Mouse (Mus musculus): ENCODE data around the gene Nuak1. TPM values are rescaled to one million over a fixed set of nuclear protein-coding genes. Genes with fewer than 3 reads are reported as not detected.

Nuak1 gene
- polyA plus RNA-seq, 1 experiment from 2014 or later: 4.9 TPM

GRCm38 (mm10) chr10:84382900-84383883 lies 57.2 kb downstream of the Nuak1 start:
- Histone ChIP-seq H3K4me2 (ENCODE audit: low read depth, low read length) (no peak overlapping the region), H3K9ac (replicated peaks; ENCODE audit: low read depth, low read length) (no peak overlapping the region), H3K27ac (ENCODE audit: low read depth, low read length) (peak overlapping the region; percentile 8; the same call in 1 of the 2 replicates), H3K36me3 (ENCODE audit: control insufficient read depth, insufficient read depth, low read length) (0 out of 2 replicates have a peak, but pooled peaks cover 5% of the 10 kb centered on the region), H3K9me3 (ENCODE audit: control insufficient read depth, low read length) (no peaks in the 10 kb centered on the region), H3K4me1 (ENCODE audit: control insufficient read depth, insufficient read depth, low read length) (peaks cover 19% of the 10 kb centered on the region), H3K4me3 (ENCODE audit: low read depth, low read length) (no peak overlapping the region), H3K27me3 (ENCODE audit: control insufficient read depth, insufficient read depth, low read length) (no peaks in the 10 kb centered on the region)
- peak; percentile 47 for ATAC-seq (ENCODE audit: low read depth)
- 23% methylated on average over 17 of the region's 17 CpGs for WGBS

- Histone ChIP-seq H3K27ac (ENCODE audit: low read depth, low read length) (no peak overlapping the region), H3K4me3 (ENCODE audit: low read depth, low read length) (no peak overlapping the region), H3K27me3 (ENCODE audit: control insufficient read depth, insufficient read depth, low read length) (no peaks in the 10 kb centered on the region), H3K9ac (replicated peaks; ENCODE audit: low read depth, low read length) (no peak overlapping the region), H3K4me1 (ENCODE audit: control insufficient read depth, insufficient read depth, low read length) (peaks cover 7% of the 10 kb centered on the region; the same call in 1 of the 2 replicates), H3K9me3 (ENCODE audit: control insufficient read depth, low read length) (no peaks in the 10 kb centered on the region), H3K4me2 (ENCODE audit: low read depth, low read length) (no peak overlapping the region), H3K36me3 (ENCODE audit: control insufficient read depth, insufficient read depth, low read length) (0 out of 2 replicates have a peak, but pooled peaks cover 5% of the 10 kb centered on the region)
- ATAC-seq (ENCODE audit: low read depth): no peak
- WGBS: 79% methylated on average over 2 of the region's 2 CpGs
These were observed 59.1 kb downstream of the Nuak1 start for GRCm38 (mm10) chr10:84381276-84381798.

GRCm38 (mm10) chr10:84379366-84379765 lies 61.0 kb downstream of the Nuak1 start:
- 100% methylated on average over 1 of the region's 1 CpGs for WGBS
- no peak for ATAC-seq (ENCODE audit: low read depth)
- no peak overlapping the region for H3K4me3 ChIP-seq (ENCODE audit: low read depth, low read length)

GRCm38 (mm10) chr10:84377956-84378355 lies 62.4 kb downstream of the Nuak1 start:
- no peak overlapping the region for H3K27ac ChIP-seq (ENCODE audit: low read depth, low read length)
- no peaks in the 10 kb centered on the region for H3K4me1 ChIP-seq (ENCODE audit: control insufficient read depth, insufficient read depth, low read length)
- no peak overlapping the region for H3K9ac ChIP-seq (replicated peaks; ENCODE audit: low read depth, low read length)
- no peaks in the 10 kb centered on the region for H3K27me3 ChIP-seq (ENCODE audit: control insufficient read depth, insufficient read depth, low read length)
- no peak overlapping the region for H3K4me3 ChIP-seq (ENCODE audit: low read depth, low read length)
- 95% methylated on average over 11 of the region's 11 CpGs for WGBS
- ATAC-seq (ENCODE audit: low read depth): no peak
- no peak overlapping the region for H3K4me2 ChIP-seq (ENCODE audit: low read depth, low read length)
- H3K9me3 ChIP-seq (ENCODE audit: control insufficient read depth, low read length): no peaks in the 10 kb centered on the region
- peaks cover 10% of the 10 kb centered on the region; the same call in 1 of the 2 replicates for H3K36me3 ChIP-seq (ENCODE audit: control insufficient read depth, insufficient read depth, low read length)

More at GRCm38 (mm10) chr10:84379366-84379765, 61.0 kb downstream of the Nuak1 start:
- no peaks in the 10 kb centered on the region for H3K9me3 ChIP-seq (ENCODE audit: control insufficient read depth, low read length)
- H3K9ac ChIP-seq (replicated peaks; ENCODE audit: low read depth, low read length): no peak overlapping the region
- no peaks in the 10 kb centered on the region for H3K27me3 ChIP-seq (ENCODE audit: control insufficient read depth, insufficient read depth, low read length)
- H3K36me3 ChIP-seq (ENCODE audit: control insufficient read depth, insufficient read depth, low read length): peaks cover 10% of the 10 kb centered on the region; the same call in 1 of the 2 replicates
- no peak overlapping the region for H3K4me2 ChIP-seq (ENCODE audit: low read depth, low read length)
- no peaks in the 10 kb centered on the region for H3K4me1 ChIP-seq (ENCODE audit: control insufficient read depth, insufficient read depth, low read length)
- H3K27ac ChIP-seq (ENCODE audit: low read depth, low read length): no peak overlapping the region

- Histone ChIP-seq H3K27ac (ENCODE audit: low read depth, low read length) (no peak overlapping the region), H3K27me3 (ENCODE audit: control insufficient read depth, insufficient read depth, low read length) (no peaks in the 10 kb centered on the region), H3K36me3 (ENCODE audit: control insufficient read depth, insufficient read depth, low read length) (peaks cover 10% of the 10 kb centered on the region; the same call in 1 of the 2 replicates), H3K9me3 (ENCODE audit: control insufficient read depth, low read length) (no peaks in the 10 kb centered on the region), H3K4me2 (ENCODE audit: low read depth, low read length) (no peak overlapping the region), H3K4me1 (ENCODE audit: control insufficient read depth, insufficient read depth, low read length) (peaks cover 13% of the 10 kb centered on the region; the same call in 1 of the 2 replicates), H3K9ac (replicated peaks; ENCODE audit: low read depth, low read length) (no peak overlapping the region), H3K4me3 (ENCODE audit: low read depth, low read length) (no peak overlapping the region)
- ATAC-seq (ENCODE audit: low read depth): no peak
- 93% methylated on average over 5 of the region's 5 CpGs for WGBS
These were observed 64.1 kb downstream of the Nuak1 start for GRCm38 (mm10) chr10:84376346-84376745.

GRCm38 (mm10) chr10:84374996-84375395 lies 65.4 kb downstream of the Nuak1 start:
- no peak overlapping the region for H3K4me3 ChIP-seq (ENCODE audit: low read depth, low read length)
- H3K27ac ChIP-seq (ENCODE audit: low read depth, low read length): no peak overlapping the region
- H3K27me3 ChIP-seq (ENCODE audit: control insufficient read depth, insufficient read depth, low read length): no peaks in the 10 kb centered on the region
- H3K36me3 ChIP-seq (ENCODE audit: control insufficient read depth, insufficient read depth, low read length): peaks cover 10% of the 10 kb centered on the region; the same call in 1 of the 2 replicates
- H3K9me3 ChIP-seq (ENCODE audit: control insufficient read depth, low read length): no peaks in the 10 kb centered on the region
- H3K4me2 ChIP-seq (ENCODE audit: low read depth, low read length): no peak overlapping the region
- no peak for ATAC-seq (ENCODE audit: low read depth)
- no peak overlapping the region for H3K9ac ChIP-seq (replicated peaks; ENCODE audit: low read depth, low read length)
- 96% methylated on average over 18 of the region's 18 CpGs for WGBS
- H3K4me1 ChIP-seq (ENCODE audit: control insufficient read depth, insufficient read depth, low read length): peaks cover 13% of the 10 kb centered on the region; the same call in 1 of the 2 replicates

GRCm38 (mm10) chr10:84373476-84373875 lies 66.9 kb downstream of the Nuak1 start:
- Histone ChIP-seq H3K4me3 (ENCODE audit: low read depth, low read length) (no peak overlapping the region), H3K36me3 (ENCODE audit: control insufficient read depth, insufficient read depth, low read length) (peaks cover 5% of the 10 kb centered on the region; the same call in 1 of the 2 replicates), H3K27ac (ENCODE audit: low read depth, low read length) (no peak overlapping the region), H3K4me1 (ENCODE audit: control insufficient read depth, insufficient read depth, low read length) (peaks cover 13% of the 10 kb centered on the region; the same call in 1 of the 2 replicates), H3K4me2 (ENCODE audit: low read depth, low read length) (no peak overlapping the region), H3K9ac (replicated peaks; ENCODE audit: low read depth, low read length) (no peak overlapping the region), H3K27me3 (ENCODE audit: control insufficient read depth, insufficient read depth, low read length) (no peaks in the 10 kb centered on the region), H3K9me3 (ENCODE audit: control insufficient read depth, low read length) (no peaks in the 10 kb centered on the region)
- no peak for ATAC-seq (ENCODE audit: low read depth)
- WGBS: 75% methylated on average over 2 of the region's 2 CpGs

GRCm38 (mm10) chr10:84372161-84373095 lies 68.0 kb downstream of the Nuak1 start:
- 30% methylated on average over 18 of the region's 18 CpGs for WGBS
- Histone ChIP-seq H3K36me3 (ENCODE audit: control insufficient read depth, insufficient read depth, low read length) (peaks cover 5% of the 10 kb centered on the region; the same call in 1 of the 2 replicates), H3K9me3 (ENCODE audit: control insufficient read depth, low read length) (no peaks in the 10 kb centered on the region), H3K27ac (ENCODE audit: low read depth, low read length) (peak overlapping the region; percentile 58; the same call in 1 of the 2 replicates), H3K9ac (replicated peaks; ENCODE audit: low read depth, low read length) (no peak overlapping the region), H3K4me1 (ENCODE audit: control insufficient read depth, insufficient read depth, low read length) (peaks cover 13% of the 10 kb centered on the region; the same call in 1 of the 2 replicates), H3K4me3 (ENCODE audit: low read depth, low read length) (no peak overlapping the region), H3K4me2 (ENCODE audit: low read depth, low read length) (peak overlapping the region; percentile 23; the same call in 1 of the 2 replicates), H3K27me3 (ENCODE audit: control insufficient read depth, insufficient read depth, low read length) (no peaks in the 10 kb centered on the region)
- peak; percentile 82 for ATAC-seq (ENCODE audit: low read depth)
